Mouse (Mus musculus): ENCODE measurements around the gene Fbxl8.
"Not testable (repeated sequence)": the region's sequence is repeated elsewhere in the genome, so short reads cannot be mapped to it uniquely, and the experiment has no call there.

Gene Fbxl8

GRCm38 (mm10) chr8:105264024-105264982, at the start of gene Fbxl8, which contains the start of gene Tradd:
Gene Fbxl8 (plus strand): TSS chr8:105264648.
Gene Tradd (minus strand): TSS chr8:105264609.
- DNase-seq (ENCODE audit: low spot score), result peak; percentile 70

GRCm38 (mm10) chr8:105217926-105218522, 46.4 kb upstream of the Fbxl8 start:
- DNase-seq (ENCODE audit: low spot score), result peak; percentile 20

GRCm38 (mm10) chr8:105223850-105224249, 40.6 kb upstream of the Fbxl8 start:
- DNase-seq (ENCODE audit: low spot score), result no peak

GRCm38 (mm10) chr8:105224413-105225271, 39.8 kb upstream of the Fbxl8 start, which contains the start of gene D230025D16Rik:
Gene D230025D16Rik (plus strand): TSS chr8:105225145.
- DNase-seq (ENCODE audit: low spot score), result peak; percentile 92

GRCm38 (mm10) chr8:105225272-105225593, 39.2 kb upstream of the Fbxl8 start:
- no peak for DNase-seq (ENCODE audit: low spot score)

- no peak for DNase-seq (ENCODE audit: low spot score)
These were observed 38.5 kb upstream of the Fbxl8 start for GRCm38 (mm10) chr8:105225917-105226316.

- no peak for DNase-seq (ENCODE audit: low spot score)
These were observed 32.7 kb upstream of the Fbxl8 start for GRCm38 (mm10) chr8:105231503-105232320.

- DNase-seq (ENCODE audit: low spot score), result not testable (repeated sequence)
These were observed 32.1 kb upstream of the Fbxl8 start for GRCm38 (mm10) chr8:105232321-105232693.

GRCm38 (mm10) chr8:105233126-105233935, 31.1 kb upstream of the Fbxl8 start:
- DNase-seq (ENCODE audit: low spot score), result no peak

- no peak for DNase-seq (ENCODE audit: low spot score)
These were observed 29.2 kb upstream of the Fbxl8 start for GRCm38 (mm10) chr8:105235206-105235605.

- DNase-seq (ENCODE audit: low spot score), result no peak
These were observed 26.9 kb upstream of the Fbxl8 start for GRCm38 (mm10) chr8:105237442-105238142.

GRCm38 (mm10) chr8:105241016-105241415, 23.4 kb upstream of the Fbxl8 start:
- no peak for DNase-seq (ENCODE audit: low spot score)

GRCm38 (mm10) chr8:105251954-105252353, 12.5 kb upstream of the Fbxl8 start:
- DNase-seq (ENCODE audit: low spot score), result no peak

- DNase-seq (ENCODE audit: low spot score), result no peak
These were observed 11.5 kb upstream of the Fbxl8 start for GRCm38 (mm10) chr8:105252680-105253537.

- no peak for DNase-seq (ENCODE audit: low spot score)
These were observed 10.7 kb upstream of the Fbxl8 start for GRCm38 (mm10) chr8:105253766-105254151.

- DNase-seq (ENCODE audit: low spot score), result peak; percentile 85
These were observed 10.1 kb upstream of the Fbxl8 start for GRCm38 (mm10) chr8:105254152-105254965.

- peak; percentile 61 for DNase-seq (ENCODE audit: low spot score)
These were observed 9.5 kb upstream of the Fbxl8 start, which contains the start of gene B3gnt9 for GRCm38 (mm10) chr8:105254966-105255350. Gene B3gnt9 (minus strand): TSS chr8:105255153.

All from T-cell, adult 2 months (primary cell).